ENCODE assay signal across 8 mouse cellular contexts in genomic region chr9:37432026-37432666, GRCm38 (mm10). TPM values are rescaled to one million over a fixed set of nuclear protein-coding genes. Genes with fewer than 3 reads are reported as not detected.
DNase-seq lines count a peak whose midpoint lies in the region; ATAC-seq and TF ChIP-seq lines count a peak whose summit lies in the region.

No protein-coding gene starts in this region.

- peak; percentile 58 to 68 for DNase-seq in left cerebral cortex, adult 18-20 months (ENCODE audit: low spot score in 2 of 2)
- no peak for DNase-seq in left cerebral cortex, adult 11 months (ENCODE audit: low spot score)
- peak; percentile 7 for DNase-seq in c-Kit-positive CD71-positive TER-119-negative erythroid progenitor cells, embryonic 14.5 days (ENCODE audit: low read depth)
- peak; percentile 42 for DNase-seq in heart, postnatal 0 days (ENCODE audit: low spot score)
- DNase-seq in kidney, postnatal 4 days: peak; percentile 84 to 88
- DNase-seq in lung, postnatal 4 days: peak; percentile 62 to 70
- no peak for DNase-seq in MN1 (ENCODE audit: low spot score)

- H3K4me3 ChIP-seq in heart, postnatal 0 days (ENCODE audit: low read depth, low read length): peak overlapping the region; percentile 34; the same call in 1 of the 2 replicates
- peak overlapping the region; percentile 27; the same call in 1 of the 2 replicates for H3K4me3 ChIP-seq in stomach, embryonic 16.5 days (replicated peaks; ENCODE audit: low read length)

- TF ChIP-seq EP300 in heart, postnatal 0 days (IDR thresholded peaks at IDR 0.05; ENCODE audit: low read depth): no peak

- peak; percentile 57; the same call in 1 of the 2 replicates for ATAC-seq in heart, postnatal 0 days (ENCODE audit: insufficient read depth, low read depth)
- peak; percentile 35; the same call in 1 of the 2 replicates for ATAC-seq in stomach, embryonic 16.5 days (ENCODE audit: insufficient read depth, low FRiP score)

- H3K9ac ChIP-seq in heart, postnatal 0 days (replicated peaks; ENCODE audit: low read depth, low read length): no peak overlapping the region
- no peak overlapping the region for H3K9ac ChIP-seq in stomach, embryonic 16.5 days (ENCODE audit: low read length)

- WGBS in heart, postnatal 0 days: 1% methylated on average over 16 of the region's 17 CpGs
- 2% methylated on average over 16 of the region's 17 CpGs for WGBS in stomach, embryonic 16.5 days

- H3K27ac ChIP-seq in heart, postnatal 0 days (ENCODE audit: low read depth): no peak overlapping the region
- H3K27ac ChIP-seq in stomach, embryonic 16.5 days (ENCODE audit: low read length): no peak overlapping the region

- H3K9me3 ChIP-seq in heart, postnatal 0 days (replicated peaks; ENCODE audit: control insufficient read depth, low read length): no peaks in the 10 kb centered on the region
- no peaks in the 10 kb centered on the region for H3K9me3 ChIP-seq in stomach, embryonic 16.5 days (replicated peaks; ENCODE audit: control insufficient read depth, low read length)

- no peaks in the 10 kb centered on the region for H3K36me3 ChIP-seq in heart, postnatal 0 days (replicated peaks; ENCODE audit: control insufficient read depth, insufficient read depth, low read length)
- no peaks in the 10 kb centered on the region for H3K36me3 ChIP-seq in stomach, embryonic 16.5 days (ENCODE audit: control insufficient read depth, insufficient read depth, low read length)

- peak overlapping the region; percentile 49; the same call in 1 of the 2 replicates for H3K4me2 ChIP-seq in heart, postnatal 0 days (ENCODE audit: low read depth, low read length)
- 0 out of 2 replicates have a peak overlapping the region, but pooled peaks have one; percentile 34 for H3K4me2 ChIP-seq in stomach, embryonic 16.5 days (ENCODE audit: low read depth, low read length)

- H3K4me1 ChIP-seq in heart, postnatal 0 days (ENCODE audit: control insufficient read depth, insufficient read depth): 0 out of 2 replicates have a peak, but pooled peaks cover 4% of the 10 kb centered on the region
- peaks cover 4% of the 10 kb centered on the region; the same call in 1 of the 2 replicates for H3K4me1 ChIP-seq in stomach, embryonic 16.5 days (ENCODE audit: control insufficient read depth, insufficient read depth, low read length)

- peak; percentile 51 for TF ChIP-seq CTCF in heart, postnatal 0 days (IDR thresholded peaks at IDR 0.05; ENCODE audit: low read depth)

- peaks cover 79% of the 10 kb centered on the region for H3K27me3 ChIP-seq in heart, postnatal 0 days (ENCODE audit: control insufficient read depth, insufficient read depth, low read length)
- peaks cover 75% of the 10 kb centered on the region for H3K27me3 ChIP-seq in stomach, embryonic 16.5 days (ENCODE audit: control insufficient read depth, insufficient read depth, low read length)

RNA-seq across cellular contexts. Expression of gene Robo3, which starts 0.9 kb away (rescaled TPM):
- total RNA-seq in left cerebral cortex, adult 18-20 months (2021): 10 to 100 TPM; 12.7 to 21.8 TPM
- not detected in 2 replicates for total RNA-seq in heart, postnatal 0 days (2014; rRNA removed; ENCODE audit: low replicate concordance)
- 0.12 and 0.18 TPM in 2 replicates for polyA plus RNA-seq in heart, postnatal 0 days (2015; fragmentation: Nextera tagmentation; extraction: Ambion mirVana)
- polyA plus RNA-seq in stomach, embryonic 16.5 days (2015; fragmentation: Nextera tagmentation; extraction: Ambion mirVana): not detected in 2 replicates

RNA-seq across cellular contexts. Expression of gene Robo4, which starts 30.4 kb away (rescaled TPM):
- total RNA-seq in left cerebral cortex, adult 18-20 months (2021): 1 to 10 TPM; 4.9 to 7.2 TPM
- 29.5 and 44.2 TPM in 2 replicates for total RNA-seq in heart, postnatal 0 days (2014; rRNA removed; ENCODE audit: low replicate concordance)
- polyA plus RNA-seq in heart, postnatal 0 days (2015; fragmentation: Nextera tagmentation; extraction: Ambion mirVana): 10.2 and 12.4 TPM in 2 replicates
- 12.3 and 13.3 TPM in 2 replicates for polyA plus RNA-seq in stomach, embryonic 16.5 days (2015; fragmentation: Nextera tagmentation; extraction: Ambion mirVana)

RNA-seq across cellular contexts. Expression of gene Msantd2, which starts 57.0 kb away (rescaled TPM):
- total RNA-seq in left cerebral cortex, adult 18-20 months (2021): 10 to 100 TPM; 14.0 to 23.0 TPM
- 3.8 and 5.3 TPM in 2 replicates for total RNA-seq in heart, postnatal 0 days (2014; rRNA removed; ENCODE audit: low replicate concordance)
- polyA plus RNA-seq in heart, postnatal 0 days (2015; fragmentation: Nextera tagmentation; extraction: Ambion mirVana): 5.8 and 6.4 TPM in 2 replicates
- polyA plus RNA-seq in stomach, embryonic 16.5 days (2015; fragmentation: Nextera tagmentation; extraction: Ambion mirVana): 15.3 and 16.1 TPM in 2 replicates

Comparison
In these comparisons a context has a peak if more than half of its experiments do, and no peak if none do; other contexts are left out.
1. DNase-seq: peak in left cerebral cortex, adult 18-20 months (2 of 2), c-Kit-positive CD71-positive TER-119-negative erythroid progenitor cells, embryonic 14.5 days (single experiment), heart, postnatal 0 days (single experiment), kidney, postnatal 4 days (2 of 2) and lung, postnatal 4 days (2 of 2); none in left cerebral cortex, adult 11 months (single experiment) and MN1 (single experiment).
2. RNA of gene Robo3, which starts 0.9 kb away (total RNA-seq): 12.7 to 21.8 TPM in left cerebral cortex, adult 18-20 months; not detected in heart, postnatal 0 days; every median in the first group is over 10 times any median in the second.